Mouse (Mus musculus) limb, embryonic 14.5 days (tissue): ENCODE results near the gene Snrk. TPM values are rescaled to one million over a fixed set of nuclear protein-coding genes. Genes with fewer than 3 reads are reported as not detected.

ENCODE experiments used
- ATAC-seq: fragments of 200-750 bp; cut with Nextera tagmentation; 2 replicates; pipeline ENCODE4 v1.8.0; 2017; ENCODE audit warnings: low read depth, moderate number of reproducible peaks, moderate TSS enrichment; ENCODE audit not compliant: low FRiP score
- DNase-seq: peaks from one replicate; pipeline ENCODE4 v3.0.0-alpha.2; 2015; ENCODE audit warnings: low spot score
- H3K27ac ChIP-seq: fragments of 300-500 bp; sonication (generic); replicated peaks from 2 replicates; pipeline ENCODE4 v1.5.1; 2014; ENCODE audit warnings: low read depth, mild to moderate bottlenecking, low read length, moderate library complexity, mixed read lengths
- H3K27me3 ChIP-seq: fragments of 300-500 bp; sonication (generic); 2 replicates; pipeline ENCODE4 v1.6.1; 2014; ENCODE audit warnings: low read length, mixed read lengths; ENCODE audit not compliant: control insufficient read depth, insufficient read depth
- H3K36me3 ChIP-seq: fragments of 300-500 bp; sonication (generic); 2 replicates; pipeline ENCODE4 v1.6.1; 2014; ENCODE audit warnings: mild to moderate bottlenecking, low read length, moderate library complexity, mixed read lengths; ENCODE audit not compliant: control insufficient read depth, insufficient read depth
- H3K4me1 ChIP-seq: fragments of 300-500 bp; sonication (generic); 2 replicates; pipeline ENCODE4 v1.6.1; 2014; ENCODE audit warnings: antibody characterized with exemption, low read length, mixed read lengths; ENCODE audit not compliant: control insufficient read depth, insufficient read depth
- H3K4me2 ChIP-seq: fragments of 300-500 bp; sonication (generic); replicated peaks from 2 replicates; pipeline ENCODE4 v1.6.1; 2014; ENCODE audit warnings: low read depth, mild to moderate bottlenecking, low read length, moderate library complexity; ENCODE audit not compliant: severe bottlenecking
- H3K4me3 ChIP-seq: fragments of 300-500 bp; sonication (generic); replicated peaks from 2 replicates; pipeline ENCODE4 v1.5.1; 2014; ENCODE audit warnings: low read length
- H3K9ac ChIP-seq: fragments of 300-500 bp; sonication (generic); 2 replicates; pipeline ENCODE4 v1.6.1; 2014; ENCODE audit warnings: mild to moderate bottlenecking, low read depth, low read length, moderate library complexity; ENCODE audit not compliant: severe bottlenecking
- H3K9me3 ChIP-seq: fragments of 300-500 bp; sonication (generic); 2 replicates; pipeline ENCODE4 v1.6.1; 2016; ENCODE audit warnings: low read length; ENCODE audit not compliant: control insufficient read depth
- POLR2A ChIP-seq: fragments of 200-500 bp; IDR thresholded peaks from 2 replicates; pipeline ENCODE4 v1.8.0; 2012; ENCODE audit warnings: inconsistent platforms, mild to moderate bottlenecking, moderate library complexity, borderline replicate concordance; ENCODE audit not compliant: insufficient read depth, insufficient read length; ENCODE audit errors: extremely low read depth
- WGBS: fragments of 180-500 bp; shearing (Covaris S2); extraction: QIAGEN DNeasy Blood & Tissue Kit; methylation state at CpG from one replicate; pipeline ENCODE4 v1.1.7; 2014; 5-methylcytosine and 5-hydroxymethylcytosine counted together
- polyA plus RNA-seq, 2 experiments: library from polyadenylated mRNA; depleted of rRNA in 1 of 2; stranded (reverse) in 1 of 2; unstranded in 1 of 2; fragments of >200 nt; fragmentation: Nextera tagmentation in 1 of 2; extraction: Ambion mirVana in 1 of 2; gene quantifications; 2 replicates each; pipeline versions ENCODE4 v1.2.1 to v1.2.3; 2012 to 2014

Snrk gene
- polyA plus RNA-seq, 2 experiments = 40.2 to 50.1 TPM

DNA sequence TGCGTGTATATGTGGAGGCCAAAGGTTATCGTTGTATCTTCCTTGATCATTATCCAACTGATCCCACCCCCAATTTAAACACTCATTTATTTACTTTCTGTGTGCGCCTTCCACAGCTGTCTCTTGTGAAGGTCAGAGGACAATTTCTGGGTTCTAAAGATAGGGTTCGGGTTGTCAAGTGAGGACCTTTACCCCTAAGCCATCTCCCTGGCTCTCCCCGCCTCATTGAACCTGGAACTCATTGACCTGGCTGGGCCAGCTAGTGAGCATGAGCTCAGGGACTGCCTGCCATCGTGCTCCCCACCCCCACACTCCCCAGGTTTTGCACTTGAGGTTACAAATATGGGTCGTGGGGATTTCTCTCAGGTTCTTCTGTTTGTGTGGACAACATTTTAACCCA lies 15.1 kb downstream of the Snrk start:
- Histone ChIP-seq H3K4me2 (no peak overlapping the region), H3K9ac (no peak overlapping the region), H3K4me3 (no peak overlapping the region), H3K27ac (no peak overlapping the region), H3K36me3 (peaks cover 17% of the 10 kb centered on the region; the same call in 1 of the 2 replicates), H3K27me3 (no peaks in the 10 kb centered on the region), H3K4me1 (no peaks in the 10 kb centered on the region), H3K9me3 (no peaks in the 10 kb centered on the region)
- DNase-seq (no peak), ATAC-seq (no peak)
- no peak for TF ChIP-seq POLR2A
- WGBS = 79% methylated on average over 7 of the region's 7 CpGs

DNA sequence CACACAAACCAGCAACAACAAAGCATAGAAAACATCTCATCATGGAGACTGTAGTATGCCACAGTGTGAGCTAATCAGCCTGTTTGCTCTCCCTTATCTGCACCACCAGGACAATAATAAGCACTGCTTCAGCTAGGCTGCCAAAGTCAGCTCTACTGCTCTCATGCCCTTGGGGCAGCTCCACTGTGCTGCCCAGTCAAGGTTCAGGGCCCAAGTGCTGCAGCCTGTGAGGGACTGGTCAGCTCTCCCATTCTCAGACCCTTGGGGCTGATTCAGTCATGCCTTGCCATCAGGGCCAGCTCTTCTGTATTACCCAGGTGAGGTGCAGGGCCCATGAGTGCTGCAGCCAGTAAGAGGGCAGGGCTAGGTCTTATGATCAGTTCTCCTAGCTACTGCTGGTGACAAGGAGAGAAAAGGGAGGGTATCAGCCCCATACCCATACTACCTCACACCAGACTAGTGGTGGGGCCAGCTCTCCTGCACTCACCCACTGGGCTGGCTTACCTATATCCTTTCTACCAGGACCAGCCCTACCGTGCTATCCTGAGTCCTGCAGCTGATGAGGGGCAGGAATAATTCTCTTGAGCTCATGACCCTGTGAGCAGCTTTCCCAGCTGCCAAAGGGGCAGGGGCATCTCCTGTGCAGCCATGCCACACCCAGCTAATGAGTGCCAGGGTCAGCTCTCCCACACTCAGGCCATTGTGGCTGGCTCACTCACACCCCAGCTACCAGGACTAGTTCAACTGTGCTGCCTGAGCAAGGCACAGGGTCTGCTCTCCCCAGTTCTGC lies 18.2 kb downstream of the Snrk start:
- no peak for ATAC-seq
- H3K27ac ChIP-seq = no peak overlapping the region
- H3K9me3 ChIP-seq = no peaks in the 10 kb centered on the region
- no peak overlapping the region for H3K4me2 ChIP-seq
- H3K4me3 ChIP-seq = no peak overlapping the region
- H3K9ac ChIP-seq = no peak overlapping the region
- 83% methylated on average over 1 of the region's 1 CpGs for WGBS
- H3K27me3 ChIP-seq = no peaks in the 10 kb centered on the region
- TF ChIP-seq POLR2A = no peak
- H3K36me3 ChIP-seq = peaks cover 29% of the 10 kb centered on the region
- no peak for DNase-seq
- no peaks in the 10 kb centered on the region for H3K4me1 ChIP-seq

DNA sequence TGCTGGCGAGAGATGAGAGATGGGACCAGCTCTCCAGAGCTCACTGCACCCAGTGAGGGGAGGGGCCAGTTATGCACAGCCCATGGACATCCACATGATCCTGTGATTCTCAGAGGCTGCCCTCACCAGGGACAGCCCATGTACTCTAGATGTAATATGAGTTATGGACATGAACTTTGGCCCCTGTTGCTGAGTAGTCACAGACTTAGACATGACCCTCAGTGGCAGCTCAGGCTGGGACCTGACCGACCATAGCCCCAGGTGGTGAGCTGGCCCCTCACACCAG lies 18.8 kb downstream of the Snrk start:
- WGBS = 85% methylated on average over 2 of the region's 2 CpGs
- H3K9me3 ChIP-seq = no peaks in the 10 kb centered on the region
- no peaks in the 10 kb centered on the region for H3K4me1 ChIP-seq

DNA sequence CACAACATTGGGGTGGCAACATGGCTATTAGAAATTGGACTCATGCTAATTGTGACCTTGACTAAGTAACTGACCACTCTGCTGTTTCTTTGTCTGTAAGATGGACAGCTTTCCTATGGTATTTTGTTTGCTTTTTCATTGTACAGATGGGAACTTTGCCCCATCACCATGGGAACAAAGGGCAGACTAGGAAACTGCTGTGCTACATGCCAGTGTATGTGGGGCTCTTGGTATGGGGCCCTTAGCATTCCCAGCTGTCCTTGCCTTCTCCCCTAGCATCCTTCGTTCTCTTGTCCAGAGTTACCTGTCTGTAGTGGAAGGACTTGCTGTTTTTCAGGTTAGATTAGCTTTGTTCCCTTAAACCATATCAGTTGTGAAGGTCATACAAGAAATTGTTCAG lies 20.9 kb downstream of the Snrk start:
- WGBS = 85% methylated on average over 1 of the region's 1 CpGs
- no peak for ATAC-seq
- H3K9me3 ChIP-seq = no peaks in the 10 kb centered on the region
- no peak overlapping the region for H3K4me2 ChIP-seq
- no peak for TF ChIP-seq POLR2A
- no peak overlapping the region for H3K9ac ChIP-seq
- no peak overlapping the region for H3K4me3 ChIP-seq
- H3K4me1 ChIP-seq = no peaks in the 10 kb centered on the region
- H3K27me3 ChIP-seq = no peaks in the 10 kb centered on the region
- H3K36me3 ChIP-seq = peaks cover 27% of the 10 kb centered on the region
- DNase-seq = no peak
- no peak overlapping the region for H3K27ac ChIP-seq

More for the DNA sequence above, 18.8 kb downstream of the Snrk start:
- no peak for TF ChIP-seq POLR2A
- DNase-seq (no peak), ATAC-seq (no peak)
- no peaks in the 10 kb centered on the region for H3K27me3 ChIP-seq
- H3K9ac ChIP-seq = no peak overlapping the region
- H3K27ac ChIP-seq = no peak overlapping the region
- H3K36me3 ChIP-seq = peaks cover 33% of the 10 kb centered on the region
- H3K4me2 ChIP-seq = no peak overlapping the region
- no peak overlapping the region for H3K4me3 ChIP-seq

DNA sequence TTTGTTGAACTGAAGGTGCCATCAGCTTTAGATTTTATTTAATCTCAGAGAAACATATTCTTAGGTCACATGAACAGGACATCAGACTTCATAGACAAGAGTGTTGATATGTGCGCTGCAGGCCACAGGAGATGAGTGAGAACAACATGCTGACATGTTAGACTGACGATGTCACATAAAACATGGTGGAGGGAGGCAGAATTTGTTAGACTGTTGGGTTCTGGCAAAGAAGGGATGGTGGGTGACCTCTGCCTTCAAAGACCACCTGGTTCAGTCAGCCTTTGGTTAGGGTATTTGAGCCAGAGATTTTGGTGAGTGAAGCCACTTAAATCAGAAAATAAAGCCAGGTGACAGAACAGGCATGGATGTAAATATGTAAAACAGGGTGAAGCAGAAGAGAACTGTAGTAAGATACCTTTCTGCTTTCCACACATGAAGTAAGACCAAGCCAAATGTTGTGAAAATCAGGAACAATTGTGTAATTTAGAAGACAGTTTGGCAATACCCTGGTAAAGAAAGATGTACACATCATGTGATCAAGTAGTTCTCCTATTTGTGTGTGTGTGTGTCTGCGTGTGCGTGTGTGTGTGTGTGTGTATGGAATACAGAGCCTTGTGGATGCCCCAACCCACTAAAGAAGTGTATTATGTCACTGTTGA lies 21.4 kb downstream of the Snrk start:
- Histone ChIP-seq H3K9me3 (no peaks in the 10 kb centered on the region), H3K27me3 (no peaks in the 10 kb centered on the region), H3K4me2 (no peak overlapping the region), H3K27ac (no peak overlapping the region), H3K4me1 (no peaks in the 10 kb centered on the region), H3K4me3 (no peak overlapping the region), H3K36me3 (peaks cover 25% of the 10 kb centered on the region), H3K9ac (no peak overlapping the region)
- TF ChIP-seq POLR2A = no peak
- WGBS = 91% methylated on average over 4 of the region's 4 CpGs
- DNase-seq (no peak), ATAC-seq (no peak)
